Mouse (Mus musculus) bone marrow, adult 2 months (tissue): Measurements from ENCODE around the gene Per1. TPM values are rescaled to one million over a fixed set of nuclear protein-coding genes. Genes with fewer than 3 reads are reported as not detected.

Experiments used
- H3K27ac ChIP-seq: fragments of 200-500 bp; 2 replicates; pipeline ENCODE4 v1.5.1; 2012; ENCODE audit warnings: low read depth, mild to moderate bottlenecking, control low read depth, inconsistent platforms, low read length; ENCODE audit not compliant: control insufficient read depth, poor library complexity, insufficient read depth
- H3K4me1 ChIP-seq: fragments of 200-500 bp; 2 replicates; pipeline ENCODE4 v1.6.1; 2011; ENCODE audit warnings: low read length; ENCODE audit not compliant: control insufficient read depth, insufficient read depth
- H3K4me3 ChIP-seq: fragments of 200-500 bp; replicated peaks from 2 replicates; pipeline ENCODE3; 2011; ENCODE audit warnings: mild to moderate bottlenecking, low read depth, low read length, control low read depth; ENCODE audit not compliant: control insufficient read depth
- CTCF ChIP-seq: fragments of 200-500 bp; IDR thresholded peaks from 2 replicates; pipeline ENCODE4 v1.5.1; 2011; ENCODE audit warnings: low read length, control low read depth; ENCODE audit not compliant: control insufficient read depth, insufficient read depth
- POLR2A ChIP-seq: fragments of 200-500 bp; IDR thresholded peaks from 2 replicates; pipeline ENCODE4 v1.6.1; 2011; ENCODE audit warnings: low read depth, mild to moderate bottlenecking, control low read depth, low read length, borderline replicate concordance; ENCODE audit not compliant: control insufficient read depth
- WGBS: fragments of 180-500 bp; shearing (Covaris S2); methylation state at CpG from one replicate; pipeline ENCODE4 v1.1.7; 2018; 5-methylcytosine and 5-hydroxymethylcytosine counted together
- polyA plus RNA-seq: library from polyadenylated mRNA; stranded (reverse); fragments of >200 nt; gene quantifications from 2 replicates; pipeline ENCODE4 v1.2.4, GENCODE M21; 2011; ENCODE audit warnings: low replicate concordance; ENCODE audit not compliant: missing spikeins, insufficient read depth, insufficient read length

Gene Per1
- polyA plus RNA-seq, 1 experiment = 46.2 TPM

- H3K27ac ChIP-seq = no peak overlapping the region
- TF ChIP-seq POLR2A (no peak), CTCF (no peak)
- 45% methylated on average over 3 of the region's 3 CpGs for WGBS
- H3K4me1 ChIP-seq = peaks cover 5% of the 10 kb centered on the region
- H3K4me3 ChIP-seq = no peak overlapping the region
These were observed 41.2 kb upstream of the Per1 start for GRCm38 (mm10) chr11:69053848-69054247.

GRCm38 (mm10) chr11:69058265-69058664 lies 36.8 kb upstream of the Per1 start:
- Histone ChIP-seq H3K4me1 (peaks cover 5% of the 10 kb centered on the region), H3K27ac (peak overlapping the region; percentile 90), H3K4me3 (peak overlapping the region; percentile 77)
- 32% methylated on average over 2 of the region's 2 CpGs for WGBS
- TF ChIP-seq CTCF (no peak), POLR2A (no peak)

GRCm38 (mm10) chr11:69058729-69059356 lies 36.2 kb upstream of the Per1 start:
- TF ChIP-seq POLR2A (no peak), CTCF (no peak)
- Histone ChIP-seq H3K27ac (peak overlapping the region; percentile 90), H3K4me3 (peak overlapping the region; percentile 77), H3K4me1 (peaks cover 5% of the 10 kb centered on the region)
- under 1% methylated on average over 19 of the region's 19 CpGs for WGBS

- peak within 1 kb of the TSS; percentile 97 for H3K27ac ChIP-seq
- TF ChIP-seq POLR2A (peak; percentile 54; the same call in 1 of the 2 replicates), CTCF (no peak)
- peak within 1 kb of the TSS; percentile 88 for H3K4me3 ChIP-seq
- under 1% methylated on average over 64 of the region's 64 CpGs for WGBS
- H3K4me1 ChIP-seq = peaks cover 6% of the 10 kb centered on the region; the same call in 1 of the 2 replicates
These were observed 35.6 kb upstream of the Per1 start, which contains the start of gene Borcs6 for GRCm38 (mm10) chr11:69059357-69059974. Borcs6 (plus strand) TSS chr11:69059717.

GRCm38 (mm10) chr11:69059975-69060411 lies 35.0 kb upstream of the Per1 start:
- Histone ChIP-seq H3K27ac (peak overlapping the region; percentile 97), H3K4me1 (peaks cover 6% of the 10 kb centered on the region; the same call in 1 of the 2 replicates), H3K4me3 (peak overlapping the region; percentile 88)
- WGBS = under 1% methylated on average over 49 of the region's 49 CpGs
- TF ChIP-seq POLR2A (no peak), CTCF (no peak)

GRCm38 (mm10) chr11:69060448-69061254 lies 34.4 kb upstream of the Per1 start:
- H3K4me1 ChIP-seq = peaks cover 5% of the 10 kb centered on the region; the same call in 1 of the 2 replicates
- TF ChIP-seq CTCF (no peak), POLR2A (no peak)
- WGBS = 6% methylated on average over 40 of the region's 40 CpGs
- peak overlapping the region; percentile 97 for H3K27ac ChIP-seq
- peak overlapping the region; percentile 88 for H3K4me3 ChIP-seq

GRCm38 (mm10) chr11:69061255-69061912 lies 33.6 kb upstream of the Per1 start:
- TF ChIP-seq CTCF (no peak), POLR2A (no peak)
- H3K4me1 ChIP-seq = peaks cover 5% of the 10 kb centered on the region; the same call in 1 of the 2 replicates
- no peak overlapping the region; the same call in 1 of the 2 replicates for H3K27ac ChIP-seq
- WGBS = 67% methylated on average over 17 of the region's 17 CpGs
- H3K4me3 ChIP-seq = peak overlapping the region; percentile 88

- Histone ChIP-seq H3K27ac (no peak overlapping the region; the same call in 1 of the 2 replicates), H3K4me1 (peaks cover 4% of the 10 kb centered on the region; the same call in 1 of the 2 replicates), H3K4me3 (peak overlapping the region; percentile 47)
- TF ChIP-seq CTCF = no peak
- no peak for TF ChIP-seq POLR2A
- WGBS = 2% methylated on average over 17 of the region's 17 CpGs
These were observed 32.7 kb upstream of the Per1 start for GRCm38 (mm10) chr11:69062194-69062760.
